Mouse (Mus musculus) spleen, adult 2 months (tissue): ENCODE data around the gene Gab1.

ENCODE experiments used
- CTCF ChIP-seq: fragments of 200-500 bp; IDR thresholded peaks from 2 replicates; pipeline ENCODE4 v1.5.1; 2011; ENCODE audit warnings: mild to moderate bottlenecking, inconsistent platforms; ENCODE audit not compliant: insufficient read depth, insufficient read length, insufficient replicate concordance; ENCODE audit errors: extremely low read depth
- POLR2A ChIP-seq: fragments of 200-500 bp; IDR thresholded peaks from 2 replicates; pipeline ENCODE4 v1.6.1; 2011; ENCODE audit warnings: low read depth, low read length, inconsistent platforms

DNA sequence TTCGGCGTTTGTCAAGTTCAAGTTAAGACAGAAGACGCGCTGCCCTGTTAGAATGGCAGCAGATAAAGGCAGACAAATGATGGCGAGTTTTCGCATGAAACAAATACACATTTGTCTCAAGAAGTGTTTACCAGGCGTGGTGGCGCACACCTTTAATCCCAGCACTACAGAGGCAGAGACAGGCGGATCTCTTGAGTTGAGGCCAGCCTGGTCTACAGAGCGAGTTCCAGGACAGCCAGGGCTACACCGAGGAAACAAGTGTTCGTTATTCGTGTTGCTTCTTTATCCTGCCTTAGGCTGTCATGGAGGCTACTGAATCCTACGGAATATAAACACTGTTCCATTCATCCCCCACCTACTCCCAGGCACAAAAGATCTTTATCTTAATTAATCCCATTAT lies 140.4 kb downstream of the Gab1 start:
- TF ChIP-seq CTCF = no peak
- TF ChIP-seq POLR2A = no peak
